Mouse (Mus musculus): ENCODE results near the gene Exosc9. TPM values are rescaled to one million over a fixed set of nuclear protein-coding genes. Genes with fewer than 3 reads are reported as not detected.
"Not testable (repeated sequence)": the region's sequence is repeated elsewhere in the genome, so short reads cannot be mapped to it uniquely, and the experiment has no call there.

Exosc9 gene
- polyA plus RNA-seq, 1 experiment from 2014 or later, result 78.9 TPM

DNA sequence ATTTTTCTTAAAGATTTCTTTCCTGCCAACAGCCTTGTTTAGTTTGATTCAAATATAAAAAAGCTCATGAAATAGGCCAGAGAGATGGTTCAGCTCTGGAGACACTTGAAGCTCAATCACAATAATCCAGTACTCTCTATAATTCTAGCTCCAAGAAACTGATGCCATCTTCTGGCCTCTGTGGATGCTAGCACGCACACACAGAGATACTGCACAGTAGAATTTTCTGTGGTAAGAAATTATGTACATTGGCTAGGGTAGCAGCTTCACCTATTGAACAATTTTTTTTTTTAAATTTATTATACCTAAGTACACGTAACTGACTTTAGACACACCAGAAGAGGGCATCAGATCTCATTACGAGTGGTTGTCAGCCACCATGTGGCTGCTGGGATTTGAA is 11.3 kb downstream of the Exosc9 start:
- H3K9ac ChIP-seq (replicated peaks), result no peak overlapping the region
- H3K4me3 ChIP-seq (replicated peaks), result no peak overlapping the region
- no peak overlapping the region for H3K4me2 ChIP-seq
- H3K9me3 ChIP-seq (replicated peaks), result no peaks in the 10 kb centered on the region
- H3K36me3 ChIP-seq, result peaks cover 84% of the 10 kb centered on the region
- no peak for ATAC-seq (ENCODE audit: low FRiP score)
- no peaks in the 10 kb centered on the region for H3K27me3 ChIP-seq (replicated peaks)
- H3K4me1 ChIP-seq, result no peaks in the 10 kb centered on the region
- 93% methylated on average over 3 of the region's 3 CpGs for WGBS
- H3K27ac ChIP-seq (replicated peaks), result no peak overlapping the region

GRCm38 (mm10) chr3:36569836-36570235 is 17.4 kb downstream of the Exosc9 start:
- H3K4me1 ChIP-seq, result peaks cover 12% of the 10 kb centered on the region
- H3K9ac ChIP-seq (replicated peaks), result no peak overlapping the region
- no peak overlapping the region for H3K4me3 ChIP-seq (replicated peaks)
- peaks cover 36% of the 10 kb centered on the region for H3K36me3 ChIP-seq
- no peaks in the 10 kb centered on the region for H3K9me3 ChIP-seq (replicated peaks)
- no peak overlapping the region for H3K27ac ChIP-seq (replicated peaks)
- WGBS, result 84% methylated on average over 5 of the region's 5 CpGs
- peak overlapping the region; percentile 7 for H3K4me2 ChIP-seq
- no peaks in the 10 kb centered on the region for H3K27me3 ChIP-seq (replicated peaks)
- no peak for ATAC-seq (ENCODE audit: low FRiP score)

GRCm38 (mm10) chr3:36571361-36571826 is 19.0 kb downstream of the Exosc9 start:
- H3K4me1 ChIP-seq, result peaks cover 12% of the 10 kb centered on the region
- whole genome bisulfite sequencing, result under 1% methylated on average over 46 of the region's 46 CpGs
- peak; percentile 30; the same call in 1 of the 2 replicates for ATAC-seq (ENCODE audit: low FRiP score)

GRCm38 (mm10) chr3:36571827-36572378 is 19.5 kb downstream of the Exosc9 start, which contains the start of gene Ccna2:
TSS of gene Ccna2 (minus strand) at chr3:36572150.
- H3K4me1 ChIP-seq, result peaks cover 12% of the 10 kb centered on the region
- H3K27ac ChIP-seq (replicated peaks), result peak within 1 kb of the TSS; percentile 88
- H3K4me2 ChIP-seq, result peak within 1 kb of the TSS; percentile 99
- no peaks in the 10 kb centered on the region for H3K9me3 ChIP-seq (replicated peaks)
- peak within 1 kb of the TSS; percentile 61 for H3K4me3 ChIP-seq (replicated peaks)
- H3K27me3 ChIP-seq (replicated peaks), result no peaks in the 10 kb centered on the region
- peak; percentile 100 for ATAC-seq (ENCODE audit: low FRiP score)
- under 1% methylated on average over 60 of the region's 60 CpGs for WGBS
- peaks cover 24% of the 10 kb centered on the region for H3K36me3 ChIP-seq
- H3K9ac ChIP-seq (replicated peaks), result peak within 1 kb of the TSS; percentile 58

More at GRCm38 (mm10) chr3:36571361-36571826, 19.0 kb downstream of the Exosc9 start:
- H3K27ac ChIP-seq (replicated peaks), result no peak overlapping the region
- peaks cover 29% of the 10 kb centered on the region for H3K36me3 ChIP-seq
- H3K4me3 ChIP-seq (replicated peaks), result peak overlapping the region; percentile 61
- peak overlapping the region; percentile 34 for H3K9ac ChIP-seq (replicated peaks)
- no peaks in the 10 kb centered on the region for H3K9me3 ChIP-seq (replicated peaks)
- H3K4me2 ChIP-seq, result peak overlapping the region; percentile 99
- no peaks in the 10 kb centered on the region for H3K27me3 ChIP-seq (replicated peaks)

DNA sequence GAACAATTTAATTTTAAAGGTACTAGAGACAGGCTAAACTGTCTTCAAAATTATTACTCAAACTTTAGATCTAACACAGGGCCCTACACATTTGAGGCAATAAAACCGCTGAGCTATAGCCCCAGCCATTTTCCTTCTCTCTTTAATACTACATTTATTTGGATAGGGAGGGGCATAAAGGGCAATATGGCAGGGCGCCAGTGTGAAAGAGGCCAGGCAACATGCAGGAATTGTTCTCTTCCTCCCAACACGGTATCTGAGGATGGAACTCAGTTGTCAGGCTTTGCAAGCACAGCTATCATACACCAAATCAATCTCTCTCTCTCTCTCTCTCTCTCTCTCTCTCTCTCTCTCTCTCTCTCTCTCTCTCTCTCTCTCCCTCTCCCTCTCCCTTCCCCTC is 46.4 kb downstream of the Exosc9 start:
- H3K9me3 ChIP-seq (replicated peaks), result no peaks in the 10 kb centered on the region
- no peak overlapping the region for H3K27ac ChIP-seq (replicated peaks)
- H3K4me1 ChIP-seq, result no peaks in the 10 kb centered on the region
- no peak overlapping the region for H3K4me2 ChIP-seq
- no peak overlapping the region for H3K4me3 ChIP-seq (replicated peaks)
- H3K27me3 ChIP-seq (replicated peaks), result no peaks in the 10 kb centered on the region
- H3K9ac ChIP-seq (replicated peaks), result no peak overlapping the region
- WGBS, result 65% methylated on average over 3 of the region's 3 CpGs
- no peak for ATAC-seq (ENCODE audit: low FRiP score)
- H3K36me3 ChIP-seq, result peaks cover 16% of the 10 kb centered on the region

DNA sequence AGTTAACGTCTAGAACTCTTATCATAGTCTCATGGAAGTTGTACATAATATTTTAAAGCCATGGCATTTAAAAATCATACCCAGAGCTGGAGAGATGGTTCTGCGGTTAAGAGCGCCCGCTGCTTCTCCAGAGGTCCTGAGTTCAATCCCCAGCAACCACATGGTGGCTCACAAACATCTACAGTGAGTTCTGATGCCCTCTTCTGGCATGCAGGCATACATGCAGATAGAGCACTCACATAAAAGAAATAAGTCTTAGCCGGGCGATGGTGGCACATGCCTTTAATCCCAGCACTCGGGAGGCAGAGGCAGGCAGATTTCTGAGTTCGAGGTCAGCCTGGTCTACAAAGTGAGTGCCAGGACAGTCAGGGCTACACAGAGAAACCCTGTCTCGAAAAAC is 47.4 kb downstream of the Exosc9 start:
- not testable (repeated sequence) for H3K27ac ChIP-seq (replicated peaks); H3K36me3 ChIP-seq; H3K4me3 ChIP-seq (replicated peaks); H3K9ac ChIP-seq (replicated peaks); ATAC-seq (ENCODE audit: low FRiP score); H3K27me3 ChIP-seq (replicated peaks); H3K9me3 ChIP-seq (replicated peaks); H3K4me2 ChIP-seq; H3K4me1 ChIP-seq
- 92% methylated on average over 8 of the region's 9 CpGs for WGBS

DNA sequence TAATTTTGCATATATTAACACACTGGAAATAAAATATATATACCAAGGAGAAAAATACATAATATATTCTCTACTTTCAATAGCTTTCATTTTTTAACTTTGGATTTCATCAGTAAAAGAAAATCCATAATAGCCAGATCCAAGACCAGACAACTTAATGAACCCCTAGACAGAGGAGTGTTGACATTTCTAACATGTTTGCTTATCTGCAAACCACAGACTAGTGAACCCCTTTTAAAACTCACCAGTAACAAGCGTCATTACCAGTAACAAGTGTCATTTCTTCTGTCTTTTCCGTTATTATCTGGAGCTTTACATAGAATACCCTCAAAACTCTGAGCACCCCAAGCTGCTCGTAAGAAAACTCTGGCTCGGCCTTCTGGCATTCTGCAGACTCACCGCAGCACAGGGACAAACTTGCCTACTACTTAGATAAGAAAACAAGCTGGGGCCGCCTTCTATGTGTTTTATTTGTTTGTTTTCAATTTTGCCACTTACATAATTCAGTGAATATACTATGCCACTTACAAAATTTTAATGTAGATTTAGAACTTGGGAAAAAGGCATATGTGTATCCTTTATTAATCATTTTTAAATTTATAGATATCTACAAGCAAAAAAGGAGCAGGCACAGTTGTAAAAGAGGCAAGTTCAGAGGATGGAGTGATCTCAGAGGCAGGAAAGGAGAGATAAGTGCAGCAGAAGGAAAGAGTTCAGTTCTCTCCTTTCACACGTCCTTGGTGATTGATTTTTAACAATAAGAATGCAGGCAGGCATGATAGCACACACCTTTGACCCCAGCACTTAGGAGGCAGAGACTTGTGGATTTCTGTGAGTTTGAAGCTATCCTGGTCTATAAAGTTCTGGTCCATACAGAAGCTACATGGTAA is 53.7 kb downstream of the Exosc9 start:
- H3K9me3 ChIP-seq (replicated peaks), result no peaks in the 10 kb centered on the region
- no peak overlapping the region for H3K27ac ChIP-seq (replicated peaks)
- no peak overlapping the region for H3K4me3 ChIP-seq (replicated peaks)
- H3K27me3 ChIP-seq (replicated peaks), result no peaks in the 10 kb centered on the region
- no peak for ATAC-seq (ENCODE audit: low FRiP score)
- 84% methylated on average over 7 of the region's 7 CpGs for WGBS
- H3K9ac ChIP-seq (replicated peaks), result no peak overlapping the region
- H3K4me2 ChIP-seq, result no peak overlapping the region
- peaks cover 10% of the 10 kb centered on the region for H3K36me3 ChIP-seq
- no peaks in the 10 kb centered on the region for H3K4me1 ChIP-seq

DNA sequence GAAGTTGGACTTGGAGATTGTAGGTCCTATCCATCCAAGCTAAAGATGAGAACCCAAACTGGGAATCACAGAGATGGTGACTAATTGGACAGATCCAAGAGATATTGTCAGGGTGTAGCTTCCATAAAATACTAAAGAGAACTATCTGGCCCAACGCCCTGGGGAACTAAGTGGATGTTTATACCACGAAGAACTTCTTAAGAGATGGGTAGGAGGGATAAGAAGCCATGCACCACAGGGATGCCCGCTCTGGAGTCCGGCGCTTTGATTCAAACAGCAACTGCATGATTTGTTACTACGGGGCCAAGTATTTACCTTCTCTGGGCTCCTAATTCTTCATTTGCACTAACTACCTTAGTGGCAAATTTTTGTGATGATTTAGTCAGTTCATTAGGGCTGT is 60.3 kb downstream of the Exosc9 start:
- WGBS, result 7% methylated on average over 6 of the region's 6 CpGs
- peak overlapping the region; percentile 76 for H3K9ac ChIP-seq (replicated peaks)
- no peaks in the 10 kb centered on the region for H3K9me3 ChIP-seq (replicated peaks)
- ATAC-seq (ENCODE audit: low FRiP score), result peak; percentile 65
- peak overlapping the region; percentile 78 for H3K4me3 ChIP-seq (replicated peaks)
- peaks cover 15% of the 10 kb centered on the region for H3K4me1 ChIP-seq
- peak overlapping the region; percentile 68 for H3K4me2 ChIP-seq
- no peaks in the 10 kb centered on the region for H3K36me3 ChIP-seq
- H3K27me3 ChIP-seq (replicated peaks), result no peaks in the 10 kb centered on the region
- peak overlapping the region; percentile 89 for H3K27ac ChIP-seq (replicated peaks)

DNA sequence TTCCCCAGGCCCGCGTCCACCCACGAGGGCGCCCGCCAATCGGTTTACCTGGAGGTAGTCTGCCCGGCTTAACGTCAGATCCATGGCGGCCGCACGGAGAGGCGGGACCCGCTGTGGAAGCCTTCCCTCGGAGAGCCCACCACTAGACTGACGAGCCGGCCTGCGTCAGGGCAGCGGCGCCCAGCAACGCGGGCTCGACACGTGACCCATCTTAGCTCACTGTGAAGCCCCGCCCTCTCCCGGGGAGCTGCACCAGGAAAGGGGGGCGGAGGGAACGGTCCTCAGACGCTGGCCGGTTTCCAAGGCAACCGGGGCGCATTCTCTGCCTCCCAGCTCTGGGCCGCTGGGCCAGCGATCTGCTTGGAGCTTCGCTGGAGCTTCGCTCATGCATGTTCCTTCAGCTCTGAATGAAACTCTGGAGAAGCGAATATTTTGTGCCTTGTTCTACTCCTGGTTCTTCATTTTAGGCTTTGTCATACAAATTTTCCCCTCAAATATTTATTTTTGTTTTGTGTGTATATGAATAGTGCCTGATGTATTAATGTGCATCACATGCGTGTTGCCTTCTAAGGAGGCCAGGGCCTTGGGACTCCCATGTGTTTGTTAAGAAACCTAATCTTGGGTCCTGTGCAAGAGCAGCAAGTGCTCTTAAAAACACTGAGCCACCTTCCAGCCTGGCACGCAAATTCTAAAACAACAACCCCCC is 60.9 kb downstream of the Exosc9 start, which contains the start of gene Bbs7:
Gene Bbs7 (minus strand): TSS at position 276 of the 706 bp plus-strand sequence.
- ATAC-seq (ENCODE audit: low FRiP score), result peak; percentile 100
- peaks cover 15% of the 10 kb centered on the region for H3K4me1 ChIP-seq
- no peaks in the 10 kb centered on the region for H3K9me3 ChIP-seq (replicated peaks)
- no peaks in the 10 kb centered on the region for H3K27me3 ChIP-seq (replicated peaks)
- H3K36me3 ChIP-seq, result no peaks in the 10 kb centered on the region
- peak within 1 kb of the TSS; percentile 68 for H3K4me2 ChIP-seq
- H3K27ac ChIP-seq (replicated peaks), result peak within 1 kb of the TSS; percentile 89
- peak within 1 kb of the TSS; percentile 76 for H3K9ac ChIP-seq (replicated peaks)
- WGBS, result 2% methylated on average over 38 of the region's 38 CpGs
- peak within 1 kb of the TSS; percentile 78 for H3K4me3 ChIP-seq (replicated peaks)

- no peaks in the 10 kb centered on the region for H3K36me3 ChIP-seq
- peak overlapping the region; percentile 78; the same call in 1 of the 2 replicates for H3K4me3 ChIP-seq (replicated peaks)
- H3K27me3 ChIP-seq (replicated peaks), result no peaks in the 10 kb centered on the region
- H3K9me3 ChIP-seq (replicated peaks), result no peaks in the 10 kb centered on the region
- H3K4me2 ChIP-seq, result peak overlapping the region; percentile 68
- H3K27ac ChIP-seq (replicated peaks), result peak overlapping the region; percentile 89; the same call in 1 of the 2 replicates
- WGBS, result 64% methylated on average over 4 of the region's 5 CpGs
- no peak overlapping the region for H3K9ac ChIP-seq (replicated peaks)
- no peak for ATAC-seq (ENCODE audit: low FRiP score)
- peaks cover 15% of the 10 kb centered on the region for H3K4me1 ChIP-seq
Observed at GRCm38 (mm10) chr3:36613908-36614255, 61.5 kb downstream of the Exosc9 start.
